Mouse (Mus musculus): ENCODE data around the gene Khdrbs1. TPM values are rescaled to one million over a fixed set of nuclear protein-coding genes. Genes with fewer than 3 reads are reported as not detected.

The Khdrbs1 gene
- polyA plus RNA-seq, 1 experiment from 2014 or later = 62.2 TPM

- Histone ChIP-seq H3K4me3 (ENCODE audit: low read length) (peak overlapping the region; percentile 77), H3K4me1 (ENCODE audit: control insufficient read depth, insufficient read depth, low read length) (peaks cover 11% of the 10 kb centered on the region), H3K9me3 (ENCODE audit: control insufficient read depth, low read length) (no peaks in the 10 kb centered on the region), H3K27ac (ENCODE audit: low read length) (no peak overlapping the region), H3K9ac (ENCODE audit: low read depth, low read length) (peak overlapping the region; percentile 79), H3K27me3 (replicated peaks; ENCODE audit: control insufficient read depth, insufficient read depth, low read length) (no peaks in the 10 kb centered on the region), H3K4me2 (ENCODE audit: low read depth, low read length) (peak overlapping the region; percentile 76), H3K36me3 (ENCODE audit: control insufficient read depth, insufficient read depth, low read length) (0 out of 2 replicates have a peak, but pooled peaks cover 3% of the 10 kb centered on the region)
- 83% methylated on average over 7 of the region's 7 CpGs for WGBS
- no peak for ATAC-seq
Observed at GRCm38 (mm10) chr4:129697191-129697590, 44.9 kb downstream of the Khdrbs1 start.

DNA sequence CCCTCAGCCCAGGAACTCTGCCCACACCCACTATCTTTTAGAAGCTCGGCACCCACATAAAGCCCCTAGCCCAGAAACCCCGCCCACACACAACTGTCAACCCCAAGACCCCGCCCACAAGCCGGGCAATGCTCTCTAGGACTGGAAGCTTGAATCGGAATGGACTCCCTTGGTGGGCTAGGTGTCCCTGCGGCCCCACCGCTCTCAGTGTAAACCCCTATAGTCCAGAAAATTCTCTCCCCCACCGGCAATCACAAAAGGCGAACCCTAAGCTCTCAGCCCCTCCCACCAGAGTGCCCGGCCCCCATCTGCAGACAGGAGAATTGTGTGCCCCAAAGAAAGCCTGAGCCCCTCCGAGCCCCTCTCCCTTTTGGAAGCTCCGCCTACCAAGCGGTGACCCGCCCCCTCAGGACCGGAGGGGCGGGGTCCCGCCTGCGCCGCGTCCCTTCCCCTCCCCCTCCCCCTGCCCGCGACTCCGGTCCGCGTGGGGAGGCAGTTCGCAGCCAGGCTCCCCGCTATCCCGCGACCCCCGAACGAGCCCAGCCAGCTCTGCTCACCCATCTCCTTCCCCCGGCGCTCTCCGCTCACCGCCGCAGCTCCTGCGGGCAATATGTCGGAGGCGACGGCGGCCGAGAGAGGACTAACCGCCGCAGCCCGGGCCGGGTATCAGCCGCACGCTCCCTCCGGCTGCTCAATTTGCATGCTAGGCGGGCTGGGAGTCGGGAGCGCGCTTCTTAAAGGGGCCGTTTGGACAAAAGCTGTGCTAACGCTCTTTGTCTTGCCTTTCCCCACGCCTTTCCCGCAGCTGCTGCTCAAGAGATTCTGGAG lies 45.7 kb downstream of the Khdrbs1 start, which contains the start of gene Tmem39b:
Tmem39b (minus strand) TSS at position 681 of the 828 bp plus-strand sequence.
- H3K4me2 ChIP-seq (ENCODE audit: low read depth, low read length) = peak within 1 kb of the TSS; percentile 82
- peak within 1 kb of the TSS; percentile 79 for H3K9ac ChIP-seq (ENCODE audit: low read depth, low read length)
- under 1% methylated on average over 52 of the region's 57 CpGs for whole genome bisulfite sequencing
- peak within 1 kb of the TSS; percentile 79 for H3K27ac ChIP-seq (ENCODE audit: low read length)
- 0 out of 2 replicates have a peak, but pooled peaks cover 3% of the 10 kb centered on the region for H3K36me3 ChIP-seq (ENCODE audit: control insufficient read depth, insufficient read depth, low read length)
- no peaks in the 10 kb centered on the region for H3K9me3 ChIP-seq (ENCODE audit: control insufficient read depth, low read length)
- H3K4me1 ChIP-seq (ENCODE audit: control insufficient read depth, insufficient read depth, low read length) = peaks cover 6% of the 10 kb centered on the region; the same call in 1 of the 2 replicates
- no peaks in the 10 kb centered on the region for H3K27me3 ChIP-seq (replicated peaks; ENCODE audit: control insufficient read depth, insufficient read depth, low read length)
- ATAC-seq = peak; percentile 93
- H3K4me3 ChIP-seq (ENCODE audit: low read length) = peak within 1 kb of the TSS; percentile 77

GRCm38 (mm10) chr4:129695815-129696157 lies 46.3 kb downstream of the Khdrbs1 start:
- Histone ChIP-seq H3K36me3 (ENCODE audit: control insufficient read depth, insufficient read depth, low read length) (peaks cover 5% of the 10 kb centered on the region; the same call in 1 of the 2 replicates), H3K9me3 (ENCODE audit: control insufficient read depth, low read length) (no peaks in the 10 kb centered on the region), H3K4me1 (ENCODE audit: control insufficient read depth, insufficient read depth, low read length) (peaks cover 6% of the 10 kb centered on the region; the same call in 1 of the 2 replicates), H3K4me2 (ENCODE audit: low read depth, low read length) (peak overlapping the region; percentile 82), H3K27ac (ENCODE audit: low read length) (peak overlapping the region; percentile 79; the same call in 1 of the 2 replicates), H3K9ac (ENCODE audit: low read depth, low read length) (peak overlapping the region; percentile 79), H3K27me3 (replicated peaks; ENCODE audit: control insufficient read depth, insufficient read depth, low read length) (no peaks in the 10 kb centered on the region), H3K4me3 (ENCODE audit: low read length) (peak overlapping the region; percentile 77)
- WGBS = 22% methylated on average over 6 of the region's 6 CpGs
- ATAC-seq = no peak

DNA sequence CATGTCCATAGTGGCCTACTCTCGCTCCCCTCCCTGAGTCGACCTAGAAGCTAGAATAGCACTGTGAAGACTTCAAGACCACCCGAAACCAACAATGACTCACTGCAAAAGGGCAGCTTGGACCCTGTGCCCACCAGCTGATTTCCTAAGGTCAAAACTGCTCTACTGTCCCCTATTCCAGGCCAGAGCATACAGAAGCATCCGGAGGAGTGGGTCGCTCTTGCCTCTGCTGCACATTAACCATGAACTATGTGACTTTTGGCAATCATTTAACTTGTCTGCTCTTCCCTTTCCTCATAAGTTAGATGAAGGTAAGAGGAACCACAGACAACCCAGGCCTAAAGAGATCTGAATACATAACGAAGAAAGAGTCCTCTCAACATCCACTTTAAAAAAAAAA lies 57.6 kb downstream of the Khdrbs1 start:
- peaks cover 3% of the 10 kb centered on the region; the same call in 1 of the 2 replicates for H3K36me3 ChIP-seq (ENCODE audit: control insufficient read depth, insufficient read depth, low read length)
- no peak overlapping the region for H3K4me2 ChIP-seq (ENCODE audit: low read depth, low read length)
- no peak overlapping the region for H3K9ac ChIP-seq (ENCODE audit: low read depth, low read length)

GRCm38 (mm10) chr4:129683901-129684493 lies 58.1 kb downstream of the Khdrbs1 start:
- no peaks in the 10 kb centered on the region for H3K9me3 ChIP-seq (ENCODE audit: control insufficient read depth, low read length)
- H3K27me3 ChIP-seq (replicated peaks; ENCODE audit: control insufficient read depth, insufficient read depth, low read length) = no peaks in the 10 kb centered on the region
- H3K9ac ChIP-seq (ENCODE audit: low read depth, low read length) = no peak overlapping the region
- no peaks in the 10 kb centered on the region for H3K4me1 ChIP-seq (ENCODE audit: control insufficient read depth, insufficient read depth, low read length)
- H3K4me2 ChIP-seq (ENCODE audit: low read depth, low read length) = no peak overlapping the region
- WGBS = 88% methylated on average over 11 of the region's 11 CpGs
- peaks cover 3% of the 10 kb centered on the region; the same call in 1 of the 2 replicates for H3K36me3 ChIP-seq (ENCODE audit: control insufficient read depth, insufficient read depth, low read length)
- no peak for ATAC-seq
- no peak overlapping the region for H3K27ac ChIP-seq (ENCODE audit: low read length)
- H3K4me3 ChIP-seq (ENCODE audit: low read length) = no peak overlapping the region

More for the DNA sequence above, 57.6 kb downstream of the Khdrbs1 start:
- Histone ChIP-seq H3K27me3 (replicated peaks; ENCODE audit: control insufficient read depth, insufficient read depth, low read length) (no peaks in the 10 kb centered on the region), H3K4me3 (ENCODE audit: low read length) (no peak overlapping the region), H3K27ac (ENCODE audit: low read length) (no peak overlapping the region), H3K9me3 (ENCODE audit: control insufficient read depth, low read length) (no peaks in the 10 kb centered on the region), H3K4me1 (ENCODE audit: control insufficient read depth, insufficient read depth, low read length) (no peaks in the 10 kb centered on the region)
- ATAC-seq = no peak
- 89% methylated on average over 6 of the region's 6 CpGs for WGBS

DNA sequence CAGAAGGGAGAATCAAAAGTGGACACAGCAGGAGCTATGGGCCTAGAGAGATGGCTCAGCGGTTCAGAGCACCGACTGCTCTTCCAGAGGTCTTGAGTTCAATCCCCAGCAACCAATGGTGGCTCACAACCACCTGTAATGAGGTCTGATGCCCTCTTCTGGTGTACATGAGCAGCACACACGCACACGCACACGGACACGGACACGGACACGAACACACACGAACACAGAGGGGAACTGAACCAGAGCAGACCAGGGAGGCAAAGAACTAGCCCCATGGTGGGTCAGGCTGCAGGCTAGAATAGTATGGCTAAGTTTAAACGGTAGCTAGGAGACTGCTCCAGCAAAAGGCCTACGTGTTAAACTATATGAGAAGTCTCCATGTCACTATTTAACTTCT lies 60.3 kb downstream of the Khdrbs1 start:
- ATAC-seq = no peak
- H3K4me2 ChIP-seq (ENCODE audit: low read depth, low read length) = no peak overlapping the region
- H3K27me3 ChIP-seq (replicated peaks; ENCODE audit: control insufficient read depth, insufficient read depth, low read length) = no peaks in the 10 kb centered on the region
- 96% methylated on average over 11 of the region's 11 CpGs for WGBS
- H3K4me1 ChIP-seq (ENCODE audit: control insufficient read depth, insufficient read depth, low read length) = no peaks in the 10 kb centered on the region
- H3K27ac ChIP-seq (ENCODE audit: low read length) = no peak overlapping the region
- H3K9me3 ChIP-seq (ENCODE audit: control insufficient read depth, low read length) = no peaks in the 10 kb centered on the region
- no peak overlapping the region for H3K9ac ChIP-seq (ENCODE audit: low read depth, low read length)
- H3K4me3 ChIP-seq (ENCODE audit: low read length) = no peak overlapping the region
- H3K36me3 ChIP-seq (ENCODE audit: control insufficient read depth, insufficient read depth, low read length) = peaks cover 3% of the 10 kb centered on the region; the same call in 1 of the 2 replicates

DNA sequence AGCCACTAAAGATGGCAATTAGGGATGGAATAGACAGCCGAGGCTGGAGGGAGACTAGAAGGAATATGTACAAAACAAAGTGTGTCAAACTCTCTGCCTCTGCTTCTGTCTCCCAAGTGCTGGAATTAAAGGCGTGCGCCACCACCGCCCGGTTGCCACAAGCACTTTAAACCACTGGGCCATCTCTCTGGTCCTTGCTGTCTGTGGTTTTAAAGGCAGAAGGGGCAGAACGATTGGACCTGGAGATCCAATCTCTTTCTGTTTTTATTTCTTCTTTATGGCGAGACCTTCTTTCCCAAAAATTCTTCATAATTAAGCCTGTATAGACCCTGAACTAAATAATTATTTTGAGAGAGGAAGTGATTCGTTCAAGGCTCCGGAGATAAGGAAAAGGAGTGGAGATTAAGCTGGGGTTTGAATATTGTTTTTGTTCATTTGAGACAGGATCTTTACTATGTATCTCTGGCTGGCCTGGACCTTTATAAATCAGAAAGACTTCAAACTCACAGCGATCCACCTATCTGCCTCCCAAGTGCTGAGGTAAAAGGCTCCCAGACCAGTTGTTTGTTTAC lies 69.1 kb downstream of the Khdrbs1 start:
- H3K27me3 ChIP-seq (replicated peaks; ENCODE audit: control insufficient read depth, insufficient read depth, low read length) = no peaks in the 10 kb centered on the region
- peak overlapping the region; percentile 99 for H3K4me3 ChIP-seq (ENCODE audit: low read length)
- peak overlapping the region; percentile 97 for H3K27ac ChIP-seq (ENCODE audit: low read length)
- peak overlapping the region; percentile 99 for H3K9ac ChIP-seq (ENCODE audit: low read depth, low read length)
- H3K4me1 ChIP-seq (ENCODE audit: control insufficient read depth, insufficient read depth, low read length) = peaks cover 10% of the 10 kb centered on the region
- peak overlapping the region; percentile 63 for H3K4me2 ChIP-seq (ENCODE audit: low read depth, low read length)
- no peaks in the 10 kb centered on the region for H3K9me3 ChIP-seq (ENCODE audit: control insufficient read depth, low read length)
- H3K36me3 ChIP-seq (ENCODE audit: control insufficient read depth, insufficient read depth, low read length) = no peaks in the 10 kb centered on the region
- ATAC-seq = peak; percentile 47
- 2% methylated on average over 10 of the region's 10 CpGs for WGBS

- ATAC-seq = peak; percentile 88
- under 1% methylated on average over 65 of the region's 65 CpGs for WGBS
Observed at GRCm38 (mm10) chr4:129672083-129672877, 69.8 kb downstream of the Khdrbs1 start, which contains the start of gene Kpna6. TSS of gene Kpna6 (minus strand) at chr4:129672767.

More at GRCm38 (mm10) chr4:129672083-129672877, 69.8 kb downstream of the Khdrbs1 start, which contains the start of gene Kpna6:
- H3K4me1 ChIP-seq (ENCODE audit: control insufficient read depth, insufficient read depth, low read length) = peaks cover 10% of the 10 kb centered on the region
- H3K27ac ChIP-seq (ENCODE audit: low read length) = peak within 1 kb of the TSS; percentile 97
- peak within 1 kb of the TSS; percentile 99 for H3K4me3 ChIP-seq (ENCODE audit: low read length)
- H3K9me3 ChIP-seq (ENCODE audit: control insufficient read depth, low read length) = no peaks in the 10 kb centered on the region
- H3K27me3 ChIP-seq (replicated peaks; ENCODE audit: control insufficient read depth, insufficient read depth, low read length) = no peaks in the 10 kb centered on the region
- H3K9ac ChIP-seq (ENCODE audit: low read depth, low read length) = peak within 1 kb of the TSS; percentile 99
- H3K36me3 ChIP-seq (ENCODE audit: control insufficient read depth, insufficient read depth, low read length) = no peaks in the 10 kb centered on the region
- peak within 1 kb of the TSS; percentile 63 for H3K4me2 ChIP-seq (ENCODE audit: low read depth, low read length)
